Mouse (Mus musculus): ENCODE measurements around the gene Gm42791.

DNA sequence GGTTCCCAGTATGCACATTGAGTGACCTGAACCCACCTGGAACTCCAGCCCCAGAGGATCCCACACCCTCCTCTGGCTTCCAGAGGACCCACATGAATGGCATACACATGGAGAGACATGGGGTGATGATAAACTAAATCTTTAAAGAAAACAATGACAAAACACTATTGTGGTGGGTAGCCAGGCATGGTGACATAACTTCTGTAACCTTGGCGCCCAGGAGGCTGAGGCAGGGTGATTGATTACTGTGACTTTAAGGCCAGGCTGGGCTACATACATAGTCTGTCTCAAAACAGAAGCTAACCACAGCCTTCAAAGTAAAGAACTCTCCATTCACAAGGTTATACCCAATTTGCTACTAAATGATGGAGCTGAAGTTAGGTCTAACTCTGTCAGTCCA is 30.7 kb downstream of the Gm42791 start:
- TF ChIP-seq CTCF (IDR thresholded peaks at IDR 0.05; ENCODE audit: low read depth, low read length) (no peak), POLR2A (IDR thresholded peaks at IDR 0.05; ENCODE audit: extremely low read depth, insufficient read depth, low read length) (no peak)

Measured in liver, adult 2 months (tissue).